Mouse (Mus musculus) gastrocnemius, postnatal 36 days (tissue): Measurements from ENCODE around the gene Btf3. TPM values are rescaled to one million over a fixed set of nuclear protein-coding genes. Genes with fewer than 3 reads are reported as not detected.

Source experiments
- DNase-seq, 2 experiments: peaks; one replicate each; pipeline ENCODE4 v3.0.0; 2022
- intact Hi-C: fragments of 180-260 bp; cut with DNase I; formaldehyde crosslinking; loops from one replicate; pipeline ENCODE4 v1.15.1; 2025
- total RNA-seq, 2 experiments: library from RNA; stranded (reverse); gene quantifications; 2 replicates each; pipeline ENCODE4 v1.2.3; 2021

Btf3 gene
- total RNA-seq, 2 experiments from 2014 or later: 186 to 222 TPM

- no peak for DNase-seq
- intact Hi-C loops: no loop called here
Observed at GRCm38 (mm10) chr13:98296072-98296471, 20.7 kb downstream of the Btf3 start.

DNA sequence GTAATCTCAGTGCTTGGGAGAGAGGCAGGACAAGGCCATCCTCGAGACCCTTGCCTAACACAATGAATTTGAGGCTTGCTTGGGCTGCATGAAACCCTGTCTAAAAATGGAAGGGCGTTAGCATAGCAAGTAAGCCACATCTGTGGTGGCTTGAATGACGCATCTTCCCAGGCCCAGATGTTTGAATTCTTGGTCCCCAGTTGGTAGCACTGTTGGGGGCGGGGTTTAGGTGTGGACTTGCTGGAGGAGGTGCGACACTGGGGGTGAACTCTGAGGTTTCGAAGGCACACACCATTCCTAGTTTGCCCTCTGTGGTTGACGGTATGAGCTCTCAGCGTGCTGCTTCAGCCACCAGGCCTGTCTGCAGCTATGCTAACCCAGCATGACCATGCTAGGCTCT is 25.1 kb downstream of the Btf3 start:
- DNase-seq: no peak
- intact Hi-C loops: loop anchor here (5.0 kb wide), 1 partner anchor 741 kb away; no protein-coding TSS in a partner anchor

GRCm38 (mm10) chr13:98290719-98291118 is 26.1 kb downstream of the Btf3 start:
- no peak for DNase-seq
- intact Hi-C loops: loop anchor here (5.0 kb wide), 1 partner anchor 742 kb away; no protein-coding TSS in a partner anchor

GRCm38 (mm10) chr13:98280990-98281650 is 35.7 kb downstream of the Btf3 start:
- intact Hi-C loops: no loop called here
- no peak for DNase-seq

- DNase-seq: no peak
- intact Hi-C loops: no loop called here
Observed at GRCm38 (mm10) chr13:98279686-98280085, 37.1 kb downstream of the Btf3 start, which contains the start of gene Gm21976. Gene Gm21976 (plus strand): TSS chr13:98279887.

DNA sequence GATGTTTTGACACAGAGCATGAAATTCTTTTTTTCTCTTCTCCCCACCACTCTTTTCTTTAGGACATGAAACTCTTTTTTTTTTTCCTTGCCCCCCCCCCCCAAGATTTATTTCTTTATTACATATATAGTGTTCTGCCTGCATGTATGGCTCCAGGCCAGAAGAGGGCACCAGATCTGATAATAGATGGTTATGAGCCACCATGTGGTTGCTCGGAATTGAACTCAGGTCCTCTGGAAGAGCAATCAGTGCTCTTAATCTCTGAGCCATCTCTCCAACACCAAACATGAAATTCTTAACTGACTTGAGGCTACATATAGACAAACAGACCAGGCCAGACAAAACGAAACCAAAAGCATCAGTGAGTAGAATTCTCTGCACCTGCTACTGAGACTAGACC is 39.3 kb downstream of the Btf3 start:
- intact Hi-C loops: no loop called here
- no peak for DNase-seq

DNA sequence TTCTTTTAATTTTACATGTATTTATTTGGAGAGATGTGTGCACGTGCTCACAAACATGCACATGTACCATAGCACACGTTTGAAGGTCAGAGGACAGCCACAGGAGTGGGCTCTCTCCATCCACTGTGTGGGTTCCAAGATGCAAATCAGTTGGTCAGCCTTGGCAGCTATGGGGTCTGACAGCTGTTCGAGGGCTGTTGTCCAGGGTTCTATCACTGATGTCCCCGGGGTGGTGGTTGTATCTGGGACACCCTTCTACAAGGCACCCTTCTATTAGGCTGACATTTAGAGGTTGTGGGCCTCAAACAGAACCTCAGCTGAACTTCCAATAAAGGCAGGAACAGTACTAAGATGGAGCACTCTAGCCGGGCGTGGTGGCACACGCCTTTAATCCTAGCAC is 40.6 kb downstream of the Btf3 start:
- intact Hi-C loops: no loop called here
- DNase-seq: no peak

GRCm38 (mm10) chr13:98275646-98276045 is 41.2 kb downstream of the Btf3 start:
- no peak for DNase-seq
- intact Hi-C loops: no loop called here

- intact Hi-C loops: no loop called here
- DNase-seq: no peak
Observed at GRCm38 (mm10) chr13:98274023-98274422, 42.8 kb downstream of the Btf3 start.

DNA sequence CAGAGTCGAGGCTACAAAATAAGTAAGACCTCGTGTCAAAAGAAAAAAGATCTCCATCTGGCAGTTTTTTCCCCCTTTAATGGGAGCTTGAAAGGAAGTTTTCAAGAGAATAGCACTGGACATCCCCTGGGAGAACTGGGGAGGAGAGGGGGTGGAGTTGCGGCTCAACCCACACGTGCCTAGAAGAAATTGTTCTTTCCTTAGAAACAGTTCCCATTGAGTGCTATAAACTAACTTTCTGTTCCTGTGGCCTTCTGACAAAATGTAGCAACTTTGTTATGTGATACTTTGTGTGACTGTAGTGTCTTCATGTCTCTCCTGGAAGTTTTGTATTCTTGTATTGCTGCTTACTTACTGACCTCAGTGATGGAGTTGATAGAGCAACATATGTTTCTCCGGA is 52.7 kb downstream of the Btf3 start:
- no peak for DNase-seq
- intact Hi-C loops: loop anchor here (5.0 kb wide), 1 partner anchor 53 kb away; the partner anchor contains the start of gene Btf3

DNA sequence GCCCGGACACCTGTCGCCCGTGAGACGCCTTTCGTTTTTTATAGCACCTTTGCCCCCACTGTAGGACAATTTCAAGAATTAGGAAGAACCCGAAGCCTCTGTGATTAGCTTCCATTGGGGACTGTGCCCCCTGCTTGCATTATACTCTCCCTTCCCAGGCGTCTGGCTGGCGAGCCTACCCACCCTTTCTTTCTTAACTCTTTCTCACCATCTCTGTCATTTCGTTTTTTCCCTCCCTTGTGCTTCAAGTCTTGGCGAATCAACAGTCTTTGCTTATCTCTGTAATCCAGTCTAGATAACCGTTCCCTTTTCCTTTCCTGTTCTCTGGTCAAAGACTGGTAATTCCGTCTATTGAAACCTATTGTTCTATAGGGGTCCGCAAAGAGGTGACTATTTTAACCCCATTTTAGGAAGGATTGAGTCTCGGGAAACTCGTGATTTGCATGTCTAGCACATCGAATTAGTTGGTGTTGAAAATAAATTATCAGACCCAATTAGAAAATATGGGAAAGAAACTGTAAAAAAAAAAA is 53.3 kb downstream of the Btf3 start:
- intact Hi-C loops: loop anchor here (5.0 kb wide), 1 partner anchor 54 kb away; the partner anchor contains the start of gene Btf3
- DNase-seq: no peak

DNA sequence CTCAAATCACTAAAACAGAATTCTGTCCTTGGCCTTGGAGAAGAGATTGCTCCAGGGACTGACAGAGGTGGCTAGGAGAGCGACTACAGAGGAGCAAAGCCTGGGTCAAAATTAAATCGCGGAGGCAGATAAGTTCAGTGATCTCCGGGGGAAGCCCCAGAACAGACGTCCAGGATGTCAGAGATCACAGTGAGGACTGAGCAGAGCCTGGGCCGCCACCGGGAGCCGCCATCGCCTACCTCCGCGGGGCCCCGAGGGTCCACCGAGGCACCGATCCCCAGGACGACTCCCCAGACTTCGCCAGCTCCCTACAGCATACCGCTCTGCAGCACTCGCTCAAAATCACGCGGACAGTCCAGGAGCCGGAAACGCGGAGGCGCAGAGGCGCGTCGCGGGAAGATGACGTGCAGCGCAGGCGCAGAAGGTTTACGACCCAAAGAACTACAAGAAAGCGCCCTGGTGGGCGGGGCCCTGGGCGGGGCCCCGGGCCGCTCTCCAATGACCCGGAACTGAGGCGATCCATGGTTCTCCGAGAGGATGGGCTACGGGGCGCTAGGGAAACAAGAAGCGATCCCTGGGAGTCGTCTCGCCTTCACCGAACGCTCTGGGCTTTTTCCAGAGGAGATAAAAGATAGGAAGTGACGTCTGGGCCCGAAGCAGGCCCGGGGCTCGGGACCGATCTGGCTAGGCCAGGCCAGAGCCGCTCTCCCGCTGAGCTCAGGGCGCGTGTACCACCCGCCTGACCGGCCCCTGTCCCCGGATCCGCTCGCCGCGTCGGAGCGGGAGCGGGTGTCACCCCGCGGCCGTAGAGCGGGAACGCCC is 54.0 kb downstream of the Btf3 start, which contains the start of the genes Utp15 and Ankra2:
TSS of gene Utp15 (minus strand) at position 406 of the 822 bp plus-strand sequence.
TSS of gene Ankra2 (plus strand) at position 439 of the 822 bp plus-strand sequence.
- peak; percentile 97 to 98 for DNase-seq
- intact Hi-C loops: loop anchor here (5.0 kb wide), 1 partner anchor 54 kb away; the partner anchor contains the start of gene Btf3

Other genes starting within 250 kb of the Btf3 start
- 1 to 10 TPM; 2.8 to 3.7 TPM for gene Arhgef28, start 110.6 kb downstream of the Btf3 start, total RNA-seq
- 1 to 10 TPM; 2.6 to 4.0 TPM for gene Utp15, start 54.0 kb downstream of the Btf3 start, total RNA-seq
- 10 to 100 TPM; 11.5 to 14.2 TPM for gene Ankra2, start 53.9 kb downstream of the Btf3 start, total RNA-seq
- not detected for gene Gm21976, start 37.1 kb downstream of the Btf3 start, total RNA-seq
- under 1 TPM in 1 of 2 experiments, not detected in 1; 0.17 TPM for gene Foxd1, start 37.2 kb upstream of the Btf3 start, total RNA-seq
- not detected for gene Gm10320, start 175.0 kb upstream of the Btf3 start, total RNA-seq